Mouse (Mus musculus): ENCODE data around the gene Map6. TPM values are rescaled to one million over a fixed set of nuclear protein-coding genes. Genes with fewer than 3 reads are reported as not detected.
A peak's percentile ranks its signal among the peaks of the same experiment; 100 is the strongest.

Map6 gene
- polyA plus RNA-seq, 1 experiment from 2014 or later = 0.07 TPM

DNA sequence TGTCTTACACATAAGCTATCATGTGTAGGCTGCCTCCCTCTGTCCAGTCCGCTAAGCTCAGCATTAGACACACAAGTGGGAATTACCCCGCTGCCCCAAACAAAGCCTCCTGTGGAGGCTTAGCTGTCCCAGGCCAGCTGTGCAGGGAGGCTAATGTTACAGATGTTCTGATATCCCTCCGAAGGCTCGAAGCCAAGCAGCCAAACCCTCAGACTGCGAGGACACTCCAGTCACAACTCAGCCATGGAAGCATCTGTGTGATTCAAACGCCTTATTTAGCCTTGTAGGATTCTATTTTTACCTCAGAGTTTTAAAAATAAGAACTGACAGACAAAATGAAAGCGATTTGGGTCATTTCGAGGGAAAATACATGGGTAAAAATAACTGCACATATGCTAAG lies 27.9 kb downstream of the Map6 start:
- Histone ChIP-seq H3K4me3 (ENCODE audit: low read depth, low read length) (no peak overlapping the region), H3K27ac (ENCODE audit: low read length) (no peak overlapping the region), H3K4me2 (ENCODE audit: low read depth, low read length) (no peak overlapping the region), H3K36me3 (ENCODE audit: control insufficient read depth, insufficient read depth) (no peaks in the 10 kb centered on the region), H3K9me3 (replicated peaks; ENCODE audit: control insufficient read depth, low read length) (no peaks in the 10 kb centered on the region), H3K27me3 (ENCODE audit: control insufficient read depth, insufficient read depth, low read depth, low read length) (no peaks in the 10 kb centered on the region; the same call in 1 of the 2 replicates), H3K4me1 (ENCODE audit: control insufficient read depth, low read depth, low read length) (no peaks in the 10 kb centered on the region), H3K9ac (ENCODE audit: low read depth, low read length) (no peak overlapping the region)
- 64% methylated on average over 8 of the region's 8 CpGs for WGBS (ENCODE audit: insufficient replicate concordance)
- no peak for ATAC-seq (ENCODE audit: low read depth)

DNA sequence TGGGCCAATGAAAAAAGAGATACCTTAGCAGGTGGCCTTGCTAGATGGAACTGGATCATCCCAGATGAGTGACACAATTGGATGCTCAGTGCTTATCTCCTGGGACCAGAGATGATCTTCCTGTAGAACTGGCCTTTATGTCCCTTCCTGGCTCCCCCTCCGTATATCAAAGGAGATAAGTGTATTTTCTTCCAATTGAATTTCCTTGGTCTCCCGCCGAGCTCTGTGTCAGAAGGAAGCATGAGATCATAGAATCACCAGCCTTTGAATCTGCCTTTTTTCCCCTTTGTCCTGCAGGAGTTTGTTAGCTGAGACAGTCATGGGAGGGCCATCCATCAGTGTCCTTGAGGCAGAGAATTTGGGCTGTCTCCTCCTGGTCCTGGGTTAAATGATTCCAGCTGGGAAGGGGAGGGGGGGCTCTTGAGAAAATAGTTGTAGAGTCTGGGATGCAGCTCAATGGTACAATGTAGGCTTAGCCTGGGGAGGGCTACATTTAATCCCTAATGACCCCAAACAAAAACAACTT lies 33.5 kb downstream of the Map6 start:
- Histone ChIP-seq H3K27me3 (ENCODE audit: control insufficient read depth, insufficient read depth, low read depth, low read length) (no peaks in the 10 kb centered on the region), H3K4me3 (ENCODE audit: low read depth, low read length) (no peak overlapping the region), H3K9me3 (replicated peaks; ENCODE audit: control insufficient read depth, low read length) (no peaks in the 10 kb centered on the region), H3K4me2 (ENCODE audit: low read depth, low read length) (no peak overlapping the region), H3K36me3 (ENCODE audit: control insufficient read depth, insufficient read depth) (no peaks in the 10 kb centered on the region), H3K27ac (ENCODE audit: low read length) (no peak overlapping the region), H3K4me1 (ENCODE audit: control insufficient read depth, low read depth, low read length) (no peaks in the 10 kb centered on the region), H3K9ac (ENCODE audit: low read depth, low read length) (no peak overlapping the region)
- ATAC-seq (ENCODE audit: low read depth) = no peak
- 29% methylated on average over 3 of the region's 3 CpGs for WGBS (ENCODE audit: insufficient replicate concordance)

DNA sequence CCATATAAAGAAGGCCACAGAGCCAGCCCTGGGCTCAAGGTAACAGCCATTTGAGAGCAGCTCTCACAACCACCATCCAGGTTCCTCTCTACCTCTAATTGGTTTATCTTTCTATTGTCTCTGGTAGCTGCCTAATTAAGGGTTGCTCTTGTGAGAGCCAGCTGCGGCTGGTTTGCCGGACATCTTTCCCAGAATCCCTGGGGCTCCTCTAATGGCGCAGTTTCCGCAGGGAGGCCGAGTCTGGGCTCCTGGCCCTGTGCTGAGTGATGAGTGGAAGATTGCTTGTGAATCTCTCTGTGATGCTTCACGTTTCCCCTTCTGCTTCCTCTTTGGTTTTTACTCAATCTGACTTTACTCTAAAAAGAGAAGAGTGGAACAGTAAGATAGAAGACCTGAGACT lies 36.8 kb downstream of the Map6 start:
- no peak for ATAC-seq (ENCODE audit: low read depth)
- Histone ChIP-seq H3K27me3 (ENCODE audit: control insufficient read depth, insufficient read depth, low read depth, low read length) (no peaks in the 10 kb centered on the region), H3K9me3 (replicated peaks; ENCODE audit: control insufficient read depth, low read length) (no peaks in the 10 kb centered on the region), H3K4me1 (ENCODE audit: control insufficient read depth, low read depth, low read length) (no peaks in the 10 kb centered on the region), H3K36me3 (ENCODE audit: control insufficient read depth, insufficient read depth) (no peaks in the 10 kb centered on the region), H3K4me2 (ENCODE audit: low read depth, low read length) (no peak overlapping the region), H3K4me3 (ENCODE audit: low read depth, low read length) (no peak overlapping the region), H3K27ac (ENCODE audit: low read length) (no peak overlapping the region), H3K9ac (ENCODE audit: low read depth, low read length) (no peak overlapping the region)
- WGBS (ENCODE audit: insufficient replicate concordance) = 51% methylated on average over 6 of the region's 6 CpGs

DNA sequence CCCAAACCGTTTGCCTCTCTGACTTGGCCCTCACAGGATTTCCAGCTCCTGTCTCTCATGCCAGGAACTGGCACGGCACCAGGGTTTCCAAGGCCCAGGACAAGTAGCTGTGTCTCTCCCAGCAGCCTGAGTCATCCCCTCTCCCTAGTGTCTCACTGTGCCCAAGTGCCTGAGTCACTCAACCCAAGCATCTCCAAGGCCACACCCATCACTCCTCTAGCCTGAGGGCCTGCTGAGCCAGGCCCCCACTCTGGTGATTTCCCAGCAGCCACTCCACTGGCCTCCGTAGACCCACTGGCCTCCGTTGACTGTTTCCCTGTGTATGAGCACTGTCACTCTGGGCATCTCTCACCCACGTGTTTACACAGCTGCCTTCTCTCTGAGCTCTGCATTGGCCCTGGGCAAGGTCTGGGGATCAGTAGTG lies 37.7 kb downstream of the Map6 start:
- WGBS (ENCODE audit: insufficient replicate concordance) = 63% methylated on average over 5 of the region's 5 CpGs
- H3K4me1 ChIP-seq (ENCODE audit: control insufficient read depth, low read depth, low read length) = no peaks in the 10 kb centered on the region
- no peak overlapping the region for H3K9ac ChIP-seq (ENCODE audit: low read depth, low read length)
- H3K27ac ChIP-seq (ENCODE audit: low read length) = no peak overlapping the region
- H3K4me2 ChIP-seq (ENCODE audit: low read depth, low read length) = no peak overlapping the region
- H3K36me3 ChIP-seq (ENCODE audit: control insufficient read depth, insufficient read depth) = no peaks in the 10 kb centered on the region
- H3K9me3 ChIP-seq (replicated peaks; ENCODE audit: control insufficient read depth, low read length) = no peaks in the 10 kb centered on the region
- H3K27me3 ChIP-seq (ENCODE audit: control insufficient read depth, insufficient read depth, low read depth, low read length) = no peaks in the 10 kb centered on the region
- H3K4me3 ChIP-seq (ENCODE audit: low read depth, low read length) = no peak overlapping the region
- no peak for ATAC-seq (ENCODE audit: low read depth)

DNA sequence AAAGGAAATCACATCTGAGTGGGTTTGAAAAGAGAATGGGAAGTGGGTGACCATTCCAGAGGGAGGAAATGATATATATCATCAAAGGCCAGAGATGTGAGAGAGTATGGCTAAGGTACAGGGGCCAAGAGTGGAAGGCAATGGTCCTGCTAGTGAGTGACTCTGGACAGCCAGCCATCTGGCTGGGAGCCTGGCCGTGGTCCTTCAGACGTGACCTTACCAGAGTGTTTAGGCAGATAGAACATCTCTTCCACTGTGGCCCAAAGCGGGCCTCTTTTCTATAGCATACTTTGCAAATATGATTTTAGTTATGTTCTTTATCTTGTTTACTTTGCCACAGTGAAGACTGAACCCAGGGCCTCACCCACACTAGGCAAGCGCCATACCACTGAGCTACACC lies 38.4 kb downstream of the Map6 start:
- Histone ChIP-seq H3K9me3 (replicated peaks; ENCODE audit: control insufficient read depth, low read length) (no peaks in the 10 kb centered on the region), H3K4me2 (ENCODE audit: low read depth, low read length) (no peak overlapping the region), H3K4me1 (ENCODE audit: control insufficient read depth, low read depth, low read length) (no peaks in the 10 kb centered on the region), H3K4me3 (ENCODE audit: low read depth, low read length) (no peak overlapping the region), H3K27me3 (ENCODE audit: control insufficient read depth, insufficient read depth, low read depth, low read length) (no peaks in the 10 kb centered on the region), H3K36me3 (ENCODE audit: control insufficient read depth, insufficient read depth) (no peaks in the 10 kb centered on the region), H3K27ac (ENCODE audit: low read length) (no peak overlapping the region), H3K9ac (ENCODE audit: low read depth, low read length) (no peak overlapping the region)
- 72% methylated on average over 4 of the region's 4 CpGs for WGBS (ENCODE audit: insufficient replicate concordance)
- no peak for ATAC-seq (ENCODE audit: low read depth)

DNA sequence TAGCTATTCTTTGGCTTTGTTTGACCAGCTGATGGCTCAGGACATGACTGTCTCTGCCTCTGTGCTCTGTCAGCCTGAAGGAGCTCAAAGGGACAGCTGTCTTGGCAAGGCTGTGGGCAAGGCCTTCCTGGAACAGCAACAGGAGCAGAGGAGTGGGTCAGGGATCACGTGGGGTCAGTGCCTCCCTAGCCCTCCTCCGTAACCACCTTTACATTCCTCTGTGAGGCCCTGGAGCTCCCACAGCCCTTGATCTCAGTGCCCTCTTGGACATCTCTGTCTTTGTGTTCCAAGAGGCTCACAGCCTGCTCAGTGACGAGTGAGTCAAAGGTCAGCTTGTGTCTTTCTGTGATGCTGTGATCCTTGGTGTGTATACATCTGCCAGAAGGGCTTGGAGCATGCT lies 39.4 kb downstream of the Map6 start:
- ATAC-seq (ENCODE audit: low read depth) = no peak
- Histone ChIP-seq H3K4me2 (ENCODE audit: low read depth, low read length) (no peak overlapping the region), H3K9me3 (replicated peaks; ENCODE audit: control insufficient read depth, low read length) (no peaks in the 10 kb centered on the region), H3K4me3 (ENCODE audit: low read depth, low read length) (no peak overlapping the region), H3K4me1 (ENCODE audit: control insufficient read depth, low read depth, low read length) (no peaks in the 10 kb centered on the region), H3K36me3 (ENCODE audit: control insufficient read depth, insufficient read depth) (no peaks in the 10 kb centered on the region), H3K9ac (ENCODE audit: low read depth, low read length) (no peak overlapping the region), H3K27me3 (ENCODE audit: control insufficient read depth, insufficient read depth, low read depth, low read length) (no peaks in the 10 kb centered on the region), H3K27ac (ENCODE audit: low read length) (no peak overlapping the region)
- 39% methylated on average over 3 of the region's 3 CpGs for WGBS (ENCODE audit: insufficient replicate concordance)

DNA sequence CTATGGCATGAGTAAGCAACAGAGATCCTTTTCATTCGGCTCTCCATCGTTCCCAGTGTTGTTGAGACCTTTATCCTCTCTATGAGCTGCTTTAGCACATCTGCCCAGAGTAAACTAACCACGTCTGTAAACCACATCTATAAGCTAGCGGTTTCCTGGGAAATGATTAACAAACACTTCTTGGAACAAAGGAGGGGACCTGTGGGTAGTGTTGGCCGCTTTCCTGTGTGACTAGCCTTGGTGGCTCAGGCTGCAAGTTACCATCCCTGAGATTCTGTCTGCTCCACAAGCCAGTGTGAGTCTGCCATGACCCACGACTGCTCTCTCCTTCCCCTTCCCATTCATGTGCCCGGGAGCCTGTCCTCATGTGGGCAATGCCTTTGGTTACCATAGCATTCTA lies 44.2 kb downstream of the Map6 start:
- Histone ChIP-seq H3K27me3 (ENCODE audit: control insufficient read depth, insufficient read depth, low read depth, low read length) (no peaks in the 10 kb centered on the region), H3K4me3 (ENCODE audit: low read depth, low read length) (no peak overlapping the region), H3K9ac (ENCODE audit: low read depth, low read length) (no peak overlapping the region), H3K36me3 (ENCODE audit: control insufficient read depth, insufficient read depth) (no peaks in the 10 kb centered on the region), H3K9me3 (replicated peaks; ENCODE audit: control insufficient read depth, low read length) (no peaks in the 10 kb centered on the region), H3K27ac (ENCODE audit: low read length) (no peak overlapping the region), H3K4me2 (ENCODE audit: low read depth, low read length) (no peak overlapping the region), H3K4me1 (ENCODE audit: control insufficient read depth, low read depth, low read length) (peaks cover 2% of the 10 kb centered on the region; the same call in 1 of the 2 replicates)
- peak; percentile 60; the same call in 1 of the 2 replicates for ATAC-seq (ENCODE audit: low read depth)
- WGBS (ENCODE audit: insufficient replicate concordance) = 27% methylated on average over 7 of the region's 7 CpGs

DNA sequence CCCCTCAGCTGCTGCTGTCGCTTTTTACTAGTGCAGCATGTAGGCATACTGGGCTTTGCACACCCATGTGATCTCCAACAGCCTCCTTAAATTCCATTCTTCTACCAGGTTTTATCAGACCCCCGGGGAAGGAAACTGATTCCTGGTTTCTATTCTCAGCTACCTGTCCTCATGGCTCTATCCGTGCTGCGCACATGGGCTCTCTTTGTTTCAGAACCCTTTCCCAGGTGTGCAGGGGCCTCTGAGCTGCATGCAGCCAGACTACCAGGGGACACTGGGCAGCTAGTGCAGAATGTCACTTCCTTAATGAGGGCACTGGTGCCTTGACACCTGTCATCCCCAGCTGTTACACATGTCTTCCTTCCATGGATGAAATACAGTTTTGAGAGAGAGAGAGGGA lies 44.8 kb downstream of the Map6 start:
- Histone ChIP-seq H3K27me3 (ENCODE audit: control insufficient read depth, insufficient read depth, low read depth, low read length) (no peaks in the 10 kb centered on the region), H3K36me3 (ENCODE audit: control insufficient read depth, insufficient read depth) (no peaks in the 10 kb centered on the region), H3K4me3 (ENCODE audit: low read depth, low read length) (no peak overlapping the region), H3K9ac (ENCODE audit: low read depth, low read length) (no peak overlapping the region), H3K9me3 (replicated peaks; ENCODE audit: control insufficient read depth, low read length) (no peaks in the 10 kb centered on the region), H3K4me1 (ENCODE audit: control insufficient read depth, low read depth, low read length) (peaks cover 2% of the 10 kb centered on the region; the same call in 1 of the 2 replicates), H3K27ac (ENCODE audit: low read length) (no peak overlapping the region), H3K4me2 (ENCODE audit: low read depth, low read length) (no peak overlapping the region)
- ATAC-seq (ENCODE audit: low read depth) = no peak
- 58% methylated on average over 4 of the region's 4 CpGs for WGBS (ENCODE audit: insufficient replicate concordance)

DNA sequence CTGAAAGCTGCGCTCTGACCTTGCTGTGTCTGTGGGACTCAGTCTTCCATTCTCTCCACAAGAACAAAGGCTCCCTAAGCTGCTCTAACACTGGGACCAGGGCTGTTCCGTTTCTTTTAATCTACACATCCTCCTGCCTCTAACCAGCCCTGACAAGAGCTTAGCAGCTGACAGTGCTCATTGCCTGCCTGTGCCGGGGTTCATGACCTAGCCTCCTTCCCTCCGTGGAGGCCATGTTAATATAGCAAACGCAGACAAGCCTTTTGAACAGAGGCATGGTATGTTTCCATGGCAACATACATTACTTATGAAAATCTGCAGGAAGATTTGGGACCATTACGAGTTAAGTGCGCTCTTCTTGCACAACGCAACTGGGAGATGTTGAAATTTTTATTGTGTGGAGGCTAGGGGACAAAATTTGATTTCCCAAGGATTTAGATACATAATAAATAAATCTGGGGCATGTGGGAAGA lies 45.5 kb downstream of the Map6 start:
- Histone ChIP-seq H3K36me3 (ENCODE audit: control insufficient read depth, insufficient read depth) (no peaks in the 10 kb centered on the region), H3K9me3 (replicated peaks; ENCODE audit: control insufficient read depth, low read length) (no peaks in the 10 kb centered on the region), H3K27me3 (ENCODE audit: control insufficient read depth, insufficient read depth, low read depth, low read length) (no peaks in the 10 kb centered on the region), H3K9ac (ENCODE audit: low read depth, low read length) (no peak overlapping the region), H3K4me3 (ENCODE audit: low read depth, low read length) (no peak overlapping the region), H3K4me2 (ENCODE audit: low read depth, low read length) (no peak overlapping the region), H3K4me1 (ENCODE audit: control insufficient read depth, low read depth, low read length) (peaks cover 2% of the 10 kb centered on the region; the same call in 1 of the 2 replicates), H3K27ac (ENCODE audit: low read length) (no peak overlapping the region)
- ATAC-seq (ENCODE audit: low read depth) = no peak
- 52% methylated on average over 8 of the region's 8 CpGs for WGBS (ENCODE audit: insufficient replicate concordance)
